Mouse (Mus musculus) erythroblast, embryonic 14.5 days (primary cell): ENCODE measurements around the gene Grk2. TPM values are rescaled to one million over a fixed set of nuclear protein-coding genes. Genes with fewer than 3 reads are reported as not detected.
A peak's percentile ranks its signal among the peaks of the same experiment; 100 is the strongest.

Experiments
- H3K27me3 ChIP-seq: 2 replicates; pipeline ENCODE4 v1.6.1; 2012; ENCODE audit warnings: inconsistent platforms; ENCODE audit not compliant: control insufficient read depth
- H3K36me3 ChIP-seq: 2 replicates; pipeline ENCODE4 v1.6.1; 2012; ENCODE audit warnings: mild to moderate bottlenecking, inconsistent platforms; ENCODE audit not compliant: control insufficient read depth
- H3K4me1 ChIP-seq: 2 replicates; pipeline ENCODE4 v1.6.1; 2012; ENCODE audit warnings: inconsistent platforms; ENCODE audit not compliant: control insufficient read depth
- H3K4me3 ChIP-seq: replicated peaks from 2 replicates; pipeline ENCODE3; 2012; ENCODE audit warnings: moderate library complexity, mild to moderate bottlenecking, inconsistent platforms
- H3K9me3 ChIP-seq: 2 replicates; pipeline ENCODE4 v1.6.1; 2012; ENCODE audit warnings: low read length, inconsistent platforms, mixed read lengths; ENCODE audit not compliant: control insufficient read depth
- GATA1 ChIP-seq: IDR thresholded peaks from 2 replicates; pipeline ENCODE4 v1.6.1; 2012; ENCODE audit warnings: low read length, inconsistent platforms, mixed read lengths
- TAL1 ChIP-seq: IDR thresholded peaks from 3 replicates; pipeline ENCODE4 v1.6.1; 2012; ENCODE audit warnings: low read length, inconsistent platforms, mixed read lengths
- polyA plus RNA-seq: library from polyadenylated mRNA; stranded (reverse); fragments of >175 nt; gene quantifications from 2 replicates; pipeline ENCODE4 v1.2.3, GENCODE M21; 2012

Grk2 gene
- 20.9 and 22.2 TPM in 2 replicates for polyA plus RNA-seq

DNA sequence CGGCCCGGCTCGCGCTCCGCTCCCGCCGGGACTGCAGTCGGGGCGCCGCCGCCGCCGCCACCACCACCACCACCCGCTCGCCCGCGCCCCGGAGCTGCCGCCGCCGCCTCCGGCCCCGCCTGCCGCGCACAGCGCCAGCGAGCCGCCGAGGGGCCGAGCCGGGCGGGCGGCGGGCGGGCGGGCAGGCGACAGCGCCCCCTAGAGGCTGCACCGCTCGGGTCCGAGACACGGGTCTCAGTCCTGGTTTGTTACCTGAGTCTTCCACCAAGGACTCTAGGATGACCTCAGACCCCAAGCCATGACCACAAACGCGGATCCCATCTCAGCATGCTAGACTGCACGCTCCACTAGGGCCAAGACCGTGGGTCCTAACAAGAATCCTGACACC is at the start of gene Grk2:
Grk2 (minus strand) TSS at position 33 of the 388 bp plus-strand sequence.
- Histone ChIP-seq H3K27me3 (peaks cover 10% of the 10 kb centered on the region), H3K4me1 (peaks cover 55% of the 10 kb centered on the region)

GRCm38 (mm10) chr19:4349455-4349854 is 43.4 kb upstream of the Grk2 start:
- Histone ChIP-seq H3K27me3 (no peaks in the 10 kb centered on the region), H3K4me3 (no peak overlapping the region), H3K9me3 (no peaks in the 10 kb centered on the region), H3K36me3 (peaks cover 90% of the 10 kb centered on the region), H3K4me1 (peaks cover 2% of the 10 kb centered on the region)
- TF ChIP-seq TAL1 (no peak), GATA1 (no peak)

More for the DNA sequence above, at the start of gene Grk2:
- no peak for TF ChIP-seq TAL1
- no peak for TF ChIP-seq GATA1
- H3K9me3 ChIP-seq: no peaks in the 10 kb centered on the region
- H3K36me3 ChIP-seq: peaks cover 21% of the 10 kb centered on the region
- peak within 1 kb of the TSS; percentile 92 for H3K4me3 ChIP-seq

DNA sequence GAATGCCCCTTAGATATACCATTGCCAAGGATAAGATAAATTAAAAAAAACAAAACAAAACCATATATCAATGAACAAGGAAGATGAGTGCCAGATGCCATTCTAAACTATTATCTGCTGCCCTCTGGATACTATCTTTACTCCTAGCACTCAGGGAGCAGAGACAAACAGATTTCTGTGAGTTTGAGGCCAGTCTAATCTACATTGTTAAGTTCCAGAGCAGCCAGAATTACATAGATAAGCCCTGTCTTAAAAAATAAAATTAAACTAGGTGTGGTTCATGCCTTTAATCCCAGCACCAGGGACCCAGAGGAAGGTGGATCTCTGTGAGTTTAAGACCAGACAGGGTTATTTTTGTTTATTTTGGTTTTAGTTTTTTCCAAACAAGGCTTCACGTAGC is 40.5 kb upstream of the Grk2 start:
- Histone ChIP-seq H3K9me3 (no peaks in the 10 kb centered on the region), H3K36me3 (peaks cover 96% of the 10 kb centered on the region), H3K4me1 (peaks cover 2% of the 10 kb centered on the region), H3K4me3 (no peak overlapping the region), H3K27me3 (no peaks in the 10 kb centered on the region)
- TF ChIP-seq TAL1: no peak
- no peak for TF ChIP-seq GATA1

DNA sequence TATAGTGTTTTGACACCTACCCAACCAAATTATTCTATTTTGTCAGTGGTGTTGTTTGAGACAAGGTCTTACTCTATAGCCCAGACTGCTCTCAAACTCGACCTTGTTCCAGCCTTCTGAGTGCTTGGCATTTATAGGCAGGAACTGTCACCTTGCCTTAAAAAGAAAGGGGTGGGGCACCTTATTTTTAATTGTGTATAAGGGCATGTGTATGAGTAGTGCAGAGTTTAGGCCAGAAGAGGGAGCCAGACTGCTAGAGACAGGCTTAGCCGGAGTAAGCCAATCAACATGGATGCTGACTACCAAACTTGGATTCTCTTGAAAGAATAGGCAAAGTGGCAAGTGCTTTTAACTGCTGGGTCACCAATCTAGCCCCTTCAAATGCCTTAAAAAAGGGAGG is 32.1 kb upstream of the Grk2 start:
- no peak for TF ChIP-seq TAL1
- TF ChIP-seq GATA1: no peak
- H3K4me1 ChIP-seq: peaks cover 17% of the 10 kb centered on the region
- H3K27me3 ChIP-seq: no peaks in the 10 kb centered on the region
- no peaks in the 10 kb centered on the region for H3K9me3 ChIP-seq
- peaks cover 67% of the 10 kb centered on the region for H3K36me3 ChIP-seq
- H3K4me3 ChIP-seq: no peak overlapping the region

GRCm38 (mm10) chr19:4333791-4334190 is 27.8 kb upstream of the Grk2 start:
- H3K4me3 ChIP-seq: peak overlapping the region; percentile 63
- TF ChIP-seq GATA1: no peak
- TF ChIP-seq TAL1: no peak
- H3K27me3 ChIP-seq: no peaks in the 10 kb centered on the region
- H3K4me1 ChIP-seq: peaks cover 32% of the 10 kb centered on the region
- H3K36me3 ChIP-seq: peaks cover 65% of the 10 kb centered on the region
- H3K9me3 ChIP-seq: no peaks in the 10 kb centered on the region

DNA sequence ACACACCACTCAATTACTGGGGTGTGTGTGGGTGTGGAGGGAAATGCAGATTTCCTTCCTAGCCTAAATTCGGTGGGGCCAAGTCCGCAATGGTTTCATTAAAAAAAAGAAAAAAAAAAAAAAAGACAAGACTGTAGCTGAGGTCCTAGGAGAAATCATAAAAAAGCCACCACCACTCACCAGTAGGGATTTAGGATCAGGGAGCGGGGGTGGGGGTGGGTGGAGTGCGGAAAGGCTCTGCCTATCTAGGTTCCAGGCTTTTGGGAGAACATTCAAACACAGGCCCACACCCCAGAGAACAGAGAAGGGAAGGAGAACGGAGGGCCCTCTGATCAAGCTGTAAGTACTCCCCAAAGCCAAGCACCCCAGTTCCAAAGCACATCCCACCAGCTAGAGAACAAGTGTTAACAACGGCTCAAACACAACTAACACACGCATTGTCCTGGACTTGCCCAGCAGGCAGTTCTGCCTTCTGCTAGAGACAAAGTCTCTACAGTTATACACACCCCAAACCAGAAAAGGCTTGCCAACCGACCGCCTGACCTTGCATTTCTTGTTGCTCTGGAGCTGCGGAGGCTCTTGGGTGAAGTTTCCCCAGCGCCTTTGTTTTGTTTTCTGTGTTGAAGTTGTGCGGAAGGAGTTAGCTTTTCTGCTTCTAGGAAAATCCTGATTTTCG is 27.2 kb upstream of the Grk2 start:
- Histone ChIP-seq H3K4me1 (peaks cover 32% of the 10 kb centered on the region), H3K9me3 (no peaks in the 10 kb centered on the region), H3K4me3 (peak overlapping the region; percentile 63), H3K27me3 (no peaks in the 10 kb centered on the region), H3K36me3 (peaks cover 67% of the 10 kb centered on the region)
- no peak for TF ChIP-seq TAL1
- no peak for TF ChIP-seq GATA1

DNA sequence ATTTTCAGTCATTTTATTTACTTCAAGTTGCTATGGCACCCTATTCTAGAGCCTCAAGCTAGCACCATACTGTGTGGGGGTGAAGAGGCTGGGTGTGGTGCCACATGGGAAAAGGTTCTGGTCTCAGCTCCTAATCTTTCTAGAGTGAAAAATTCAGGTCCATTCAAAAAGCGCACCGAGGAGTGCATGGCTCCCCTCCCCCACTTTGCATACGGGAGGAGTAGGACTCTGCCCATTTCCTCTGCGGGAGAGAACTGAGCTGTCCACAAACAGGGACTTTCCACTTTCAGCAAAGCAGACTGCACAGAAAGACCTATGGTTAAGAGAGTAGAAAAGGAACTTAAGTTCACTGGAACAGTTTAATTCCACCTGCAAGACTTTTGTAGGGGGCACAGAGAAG is 26.6 kb upstream of the Grk2 start:
- no peaks in the 10 kb centered on the region for H3K9me3 ChIP-seq
- peak overlapping the region; percentile 63 for H3K4me3 ChIP-seq
- no peak for TF ChIP-seq TAL1
- TF ChIP-seq GATA1: no peak
- H3K27me3 ChIP-seq: no peaks in the 10 kb centered on the region
- peaks cover 32% of the 10 kb centered on the region for H3K4me1 ChIP-seq
- peaks cover 69% of the 10 kb centered on the region for H3K36me3 ChIP-seq

- Histone ChIP-seq H3K36me3 (peaks cover 76% of the 10 kb centered on the region), H3K9me3 (no peaks in the 10 kb centered on the region), H3K4me3 (no peak overlapping the region), H3K4me1 (peaks cover 32% of the 10 kb centered on the region), H3K27me3 (no peaks in the 10 kb centered on the region)
- no peak for TF ChIP-seq GATA1
- no peak for TF ChIP-seq TAL1
Measured at GRCm38 (mm10) chr19:4331273-4331672, 25.3 kb upstream of the Grk2 start.

GRCm38 (mm10) chr19:4330603-4331002 is 24.6 kb upstream of the Grk2 start:
- peaks cover 82% of the 10 kb centered on the region for H3K36me3 ChIP-seq
- H3K9me3 ChIP-seq: no peaks in the 10 kb centered on the region
- H3K4me1 ChIP-seq: peaks cover 32% of the 10 kb centered on the region
- no peaks in the 10 kb centered on the region for H3K27me3 ChIP-seq
- TF ChIP-seq GATA1 (no peak), TAL1 (no peak)
- no peak overlapping the region for H3K4me3 ChIP-seq
